Mouse (Mus musculus): ENCODE results near the gene Eloa.

DNA sequence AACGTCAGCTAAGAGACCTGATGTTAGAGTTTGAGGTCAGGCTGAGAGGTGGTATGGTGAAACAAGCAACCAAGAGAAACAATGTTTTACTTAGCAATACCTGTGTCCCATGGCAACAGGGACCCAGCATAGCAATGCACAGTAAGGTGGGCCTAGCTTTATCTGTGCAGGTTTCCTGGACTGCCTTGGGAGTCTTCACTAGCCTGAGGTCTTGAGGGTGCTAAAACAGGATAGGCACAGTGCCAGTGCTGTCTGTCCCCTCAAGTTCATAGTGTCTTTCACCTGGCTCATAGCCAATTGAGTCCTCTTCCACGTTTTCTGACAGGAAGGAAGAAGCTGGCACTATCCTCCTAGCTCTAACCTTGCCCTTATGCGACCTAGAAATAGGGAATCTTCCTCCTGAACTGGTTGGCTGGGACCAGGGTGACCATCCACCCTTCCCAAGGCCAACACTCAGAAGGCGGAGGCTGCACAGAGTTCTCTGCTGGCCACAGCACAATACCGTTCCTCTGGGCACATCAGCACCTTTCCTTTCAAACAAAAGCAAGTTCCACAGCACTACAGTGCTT lies 17.4 kb downstream of the Eloa start:
- TF ChIP-seq MAFK (IDR thresholded peaks at IDR 0.05; ENCODE audit: insufficient read depth, low read depth, low read length) (no peak), ZNF384 (IDR thresholded peaks at IDR 0.05; ENCODE audit: low read depth, low read length) (no peak), ZC3H11A (IDR thresholded peaks at IDR 0.05; ENCODE audit: borderline replicate concordance, low read depth, low read length) (no peak), CHD2 (IDR thresholded peaks at IDR 0.05; ENCODE audit: low read depth, low read length) (no peak), HCFC1 (IDR thresholded peaks at IDR 0.05; ENCODE audit: borderline replicate concordance, insufficient read depth, low read length) (no peak)

Data from ES-E14 (cell line).